Comparison of ENCODE assay signal across 17 mouse cellular contexts in genomic region chr1:153361926-153362325, GRCm38 (mm10).
"Had no signal": no experiment of that assay in that cellular context is flagged by ENCODE, and none has a peak within 500 bp of the region (broad histone marks: within the 10 kb centered on the region; RNA-seq: fewer than 3 reads in every experiment).

No protein-coding gene starts in this region.

- H3K27me3 ChIP-seq: liver, embryonic 15.5 days; lung, embryonic 15.5 days; midbrain, embryonic 12.5 days; midbrain, embryonic 15.5 days; neural tube, embryonic 12.5 days; stomach, embryonic 15.5 days had no signal

- H3K4me2 ChIP-seq: liver, embryonic 15.5 days; lung, embryonic 15.5 days; midbrain, embryonic 12.5 days; midbrain, embryonic 15.5 days; neural tube, embryonic 12.5 days; stomach, embryonic 15.5 days had no signal

- H3K9ac ChIP-seq: liver, embryonic 15.5 days; liver, postnatal 0 days; lung, embryonic 15.5 days; midbrain, embryonic 12.5 days; midbrain, embryonic 15.5 days; neural tube, embryonic 12.5 days; stomach, embryonic 15.5 days had no signal

- H3K36me3 ChIP-seq: liver, embryonic 15.5 days; lung, embryonic 15.5 days; midbrain, embryonic 10.5 days; midbrain, embryonic 12.5 days; midbrain, embryonic 15.5 days; neural tube, embryonic 12.5 days; stomach, embryonic 15.5 days had no signal

- H3K4me3 ChIP-seq: liver, embryonic 15.5 days; lung, embryonic 15.5 days; midbrain, embryonic 10.5 days; midbrain, embryonic 12.5 days; midbrain, embryonic 15.5 days; neural tube, embryonic 12.5 days; stomach, embryonic 15.5 days had no signal

- DNase-seq: liver, postnatal 0 days; lung, adult 2 months; lung, postnatal 14 days; lung, postnatal 36 days; right cerebral cortex, postnatal 14 days; thymus, adult 18-20 months; thymus, postnatal 14 days; thymus, postnatal 36 days had no signal

- H3K9me3 ChIP-seq: liver, embryonic 15.5 days; lung, embryonic 15.5 days; midbrain, embryonic 10.5 days; midbrain, embryonic 12.5 days; midbrain, embryonic 15.5 days; neural tube, embryonic 12.5 days; stomach, embryonic 15.5 days had no signal

- ATAC-seq: liver, postnatal 0 days; lung, postnatal 0 days; midbrain, embryonic 15.5 days had no signal

- H3K27ac ChIP-seq: liver, embryonic 15.5 days; lung, embryonic 15.5 days; macrophage; midbrain, embryonic 10.5 days; midbrain, embryonic 12.5 days; midbrain, embryonic 15.5 days; neural tube, embryonic 12.5 days; stomach, embryonic 15.5 days had no signal

- H3K4me1 ChIP-seq: liver, embryonic 15.5 days; lung, embryonic 15.5 days; midbrain, embryonic 10.5 days; midbrain, embryonic 12.5 days; midbrain, embryonic 15.5 days; neural tube, embryonic 12.5 days; stomach, embryonic 15.5 days had no signal
